Mouse (Mus musculus): ENCODE measurements at regions not wholly inside any gene's neighbourhood (a gene's known extent, or its start where the extent isn't known, plus 50 kb on each side); places are given as distances from the start of the nearest gene placed in this dataset.

DNA sequence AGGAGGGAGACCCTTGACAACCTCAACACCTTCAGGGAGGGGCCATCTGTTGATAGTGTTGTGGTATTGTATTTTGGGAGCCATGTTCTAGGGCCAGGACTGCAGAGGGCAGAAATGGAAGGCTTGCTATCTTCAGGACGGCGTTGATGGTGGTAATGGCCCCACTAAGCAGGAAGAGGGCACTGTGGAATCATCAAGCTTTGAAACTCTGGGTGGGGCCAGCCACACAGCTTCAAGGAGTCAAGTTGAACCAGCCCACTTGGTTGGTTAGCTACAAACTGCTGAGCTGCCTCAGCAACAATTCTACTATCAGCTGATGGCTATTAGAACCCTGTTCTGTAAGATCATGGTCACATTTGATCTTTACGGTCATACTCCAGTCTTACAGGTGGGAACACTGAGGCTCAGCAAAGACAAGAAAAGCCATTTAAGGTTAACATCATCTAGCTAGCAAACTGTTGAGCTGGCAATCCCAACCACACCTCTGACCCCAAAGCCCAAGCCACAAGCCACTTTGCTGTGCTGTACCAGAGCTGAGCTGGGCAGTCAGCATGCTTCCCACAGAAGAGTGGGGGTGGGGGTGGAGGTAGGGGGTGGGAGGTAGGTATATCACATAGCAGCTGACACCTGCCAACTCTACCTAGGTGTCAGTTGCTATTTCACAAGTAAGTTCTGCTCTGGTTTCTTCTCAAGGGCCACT, 203.9 kb downstream of the Uaca start:
- no peak for TF ChIP-seq CTCF (conservative IDR thresholded peaks at IDR 0.05; ENCODE audit: low read length)
- TF ChIP-seq POU5F1 (IDR thresholded peaks at IDR 0.05; ENCODE audit: borderline replicate concordance, low read length) = no peak
